8 mouse cellular contexts compared by ENCODE assay signal in genomic region chr12:30910860-30911259, GRCm38 (mm10). TPM values are rescaled to one million over a fixed set of nuclear protein-coding genes. Genes with fewer than 3 reads are reported as not detected.
A peak's percentile ranks its signal among the peaks of the same experiment; 100 is the strongest.
DNase-seq lines count a peak whose midpoint lies in the region; ATAC-seq and TF ChIP-seq lines count a peak whose summit lies in the region.

No protein-coding gene starts in this region.

- H3K27ac ChIP-seq in heart, adult 2 months: peak overlapping the region; percentile 69
- H3K27ac ChIP-seq in embryonic facial prominence, embryonic 15.5 days (replicated peaks): peak overlapping the region; percentile 40
- peak overlapping the region; percentile 37 for H3K27ac ChIP-seq in intestine, embryonic 16.5 days (ENCODE audit: low read length)
- no peak overlapping the region for H3K27ac ChIP-seq in neural tube, embryonic 14.5 days (ENCODE audit: low read depth, low read length)

- peak overlapping the region; percentile 87 for H3K4me2 ChIP-seq in embryonic facial prominence, embryonic 15.5 days (replicated peaks)
- peak overlapping the region; percentile 85 for H3K4me2 ChIP-seq in intestine, embryonic 16.5 days (ENCODE audit: low read depth, low read length)
- H3K4me2 ChIP-seq in neural tube, embryonic 14.5 days (ENCODE audit: low read depth, low read length): peak overlapping the region; percentile 94

- peaks cover 1% of the 10 kb centered on the region; the same call in 1 of the 2 replicates for H3K4me1 ChIP-seq in heart, adult 2 months (ENCODE audit: control insufficient read depth, insufficient read depth, low read length)
- peaks cover 16% of the 10 kb centered on the region for H3K4me1 ChIP-seq in embryonic facial prominence, embryonic 15.5 days
- peaks cover 17% of the 10 kb centered on the region for H3K4me1 ChIP-seq in intestine, embryonic 16.5 days (ENCODE audit: control insufficient read depth, insufficient read depth, low read length)
- peaks cover 13% of the 10 kb centered on the region for H3K4me1 ChIP-seq in neural tube, embryonic 14.5 days (ENCODE audit: control insufficient read depth, insufficient read depth, low read length)

- TF ChIP-seq CTCF in heart, adult 2 months (IDR thresholded peaks at IDR 0.05): no peak

- H3K4me3 ChIP-seq in heart, adult 2 months: peak overlapping the region; percentile 96
- H3K4me3 ChIP-seq in embryonic facial prominence, embryonic 15.5 days (replicated peaks): peak overlapping the region; percentile 67
- H3K4me3 ChIP-seq in intestine, embryonic 16.5 days (ENCODE audit: low read length): peak overlapping the region; percentile 82
- H3K4me3 ChIP-seq in neural tube, embryonic 14.5 days (ENCODE audit: low read depth, low read length): peak overlapping the region; percentile 45

- 13% methylated on average over 8 of the region's 8 CpGs for WGBS in heart, adult 2 months
- 16% methylated on average over 8 of the region's 8 CpGs for WGBS in embryonic facial prominence, embryonic 15.5 days
- 14% methylated on average over 8 of the region's 8 CpGs for WGBS in intestine, embryonic 16.5 days
- WGBS in neural tube, embryonic 14.5 days: 21% methylated on average over 8 of the region's 8 CpGs

- no peak for TF ChIP-seq EP300 in heart, adult 2 months (IDR thresholded peaks at IDR 0.05; ENCODE audit: insufficient read depth, low read depth, low read length)

- intact Hi-C loops in heart, adult 2 months (cut with DNase I): loop anchor here (10.0 kb wide), 1 partner anchor 444 kb away; the partner anchor contains the start of gene Dld

- H3K9ac ChIP-seq in heart, adult 2 months (ENCODE audit: low read depth, low read length): peak overlapping the region; percentile 72
- H3K9ac ChIP-seq in embryonic facial prominence, embryonic 15.5 days: peak overlapping the region; percentile 77
- H3K9ac ChIP-seq in intestine, embryonic 16.5 days (ENCODE audit: low read depth, low read length): peak overlapping the region; percentile 84
- peak overlapping the region; percentile 58 for H3K9ac ChIP-seq in neural tube, embryonic 14.5 days (replicated peaks; ENCODE audit: low read depth, low read length)

- H3K9me3 ChIP-seq in embryonic facial prominence, embryonic 15.5 days (replicated peaks): no peaks in the 10 kb centered on the region
- no peaks in the 10 kb centered on the region for H3K9me3 ChIP-seq in intestine, embryonic 16.5 days (ENCODE audit: control insufficient read depth, low read length)
- H3K9me3 ChIP-seq in neural tube, embryonic 14.5 days (ENCODE audit: control insufficient read depth, low read length): no peaks in the 10 kb centered on the region

- no peaks in the 10 kb centered on the region; the same call in 1 of the 2 replicates for H3K36me3 ChIP-seq in heart, adult 2 months (ENCODE audit: control insufficient read depth, insufficient read depth, low read length)
- H3K36me3 ChIP-seq in embryonic facial prominence, embryonic 15.5 days: no peaks in the 10 kb centered on the region
- H3K36me3 ChIP-seq in intestine, embryonic 16.5 days (ENCODE audit: control insufficient read depth, insufficient read depth, low read length): no peaks in the 10 kb centered on the region
- no peaks in the 10 kb centered on the region for H3K36me3 ChIP-seq in neural tube, embryonic 14.5 days (ENCODE audit: control insufficient read depth, insufficient read depth, low read length)

- DNase-seq in heart, adult 2 months: no peak
- no peak for DNase-seq in heart, adult 11 months
- DNase-seq in A20 (ENCODE audit: low read depth, low spot score): peak; percentile 53
- DNase-seq in urinary bladder, adult 2 months (ENCODE audit: low spot score): no peak
- no peak for DNase-seq in frontal cortex, adult 2 months (ENCODE audit: extremely low spot score in 1 of 2, low spot score in 1 of 2)

- ATAC-seq in embryonic facial prominence, embryonic 15.5 days (ENCODE audit: insufficient number of reproducible peaks, low FRiP score, low TSS enrichment, low read depth): 0 out of 2 replicates have a peak, but pooled peaks have one; percentile 2
- no peak; the same call in 1 of the 2 replicates for ATAC-seq in intestine, embryonic 16.5 days
- ATAC-seq in neural tube, embryonic 14.5 days (ENCODE audit: low read depth): no peak

- H3K79me2 ChIP-seq in heart, adult 2 months (replicated peaks; ENCODE audit: control insufficient read depth, insufficient read depth, low read length): no peaks in the 10 kb centered on the region

- H3K27me3 ChIP-seq in heart, adult 2 months (ENCODE audit: control insufficient read depth, insufficient read depth, low read length): no peaks in the 10 kb centered on the region
- H3K27me3 ChIP-seq in embryonic facial prominence, embryonic 15.5 days: no peaks in the 10 kb centered on the region
- H3K27me3 ChIP-seq in intestine, embryonic 16.5 days (replicated peaks; ENCODE audit: control insufficient read depth, insufficient read depth, low read length): no peaks in the 10 kb centered on the region
- no peaks in the 10 kb centered on the region for H3K27me3 ChIP-seq in neural tube, embryonic 14.5 days (ENCODE audit: control insufficient read depth, insufficient read depth, low read length)

- no peak for TF ChIP-seq POLR2A in heart, adult 2 months (IDR thresholded peaks at IDR 0.05; ENCODE audit: insufficient read depth, low read depth, low read length)

RNA-seq across cellular contexts. Expression of gene Acp1, which starts 0.5 kb away (rescaled TPM):
- total RNA-seq in heart, adult 2 months (2021): 10 to 100 TPM; 29.4 to 31.6 TPM
- polyA plus RNA-seq in heart, adult 2 months (2012; rRNA removed): 4.7 and 8.6 TPM in 2 replicates
- 127 and 139 TPM in 2 replicates for polyA plus RNA-seq in embryonic facial prominence, embryonic 15.5 days (2015; fragmentation: Nextera tagmentation; extraction: Ambion mirVana)
- 167 and 172 TPM in 2 replicates for polyA plus RNA-seq in intestine, embryonic 16.5 days (2015; fragmentation: Nextera tagmentation; extraction: Ambion mirVana)
- polyA plus RNA-seq in neural tube, embryonic 14.5 days (2014; fragmentation: Nextera tagmentation; extraction: Ambion mirVana): 116 and 130 TPM in 2 replicates
- 10.5 and 20.4 TPM in 2 replicates for polyA plus RNA-seq in urinary bladder, adult 2 months (2012; rRNA removed)
- 25.1 and 32.3 TPM in 2 replicates for polyA plus RNA-seq in frontal cortex, adult 2 months (2012; rRNA removed)

RNA-seq across cellular contexts. Expression of gene Sh3yl1, which starts 0.6 kb away (rescaled TPM):
- total RNA-seq in heart, adult 2 months (2021): 1 to 10 TPM; 1.5 to 2.0 TPM
- polyA plus RNA-seq in heart, adult 2 months (2012; rRNA removed): 0.82 and 0.88 TPM in 2 replicates
- polyA plus RNA-seq in embryonic facial prominence, embryonic 15.5 days (2015; fragmentation: Nextera tagmentation; extraction: Ambion mirVana): 13.4 and 16.8 TPM in 2 replicates
- 24.9 and 30.1 TPM in 2 replicates for polyA plus RNA-seq in intestine, embryonic 16.5 days (2015; fragmentation: Nextera tagmentation; extraction: Ambion mirVana)
- 52.1 and 53.8 TPM in 2 replicates for polyA plus RNA-seq in neural tube, embryonic 14.5 days (2014; fragmentation: Nextera tagmentation; extraction: Ambion mirVana)
- 19.4 and 27.4 TPM in 2 replicates for polyA plus RNA-seq in urinary bladder, adult 2 months (2012; rRNA removed)
- 8.3 and 9.9 TPM in 2 replicates for polyA plus RNA-seq in frontal cortex, adult 2 months (2012; rRNA removed)

RNA-seq across cellular contexts. Expression of gene Alkal2, which starts 26.7 kb away (rescaled TPM):
- total RNA-seq in heart, adult 2 months (2021): 1 to 10 TPM in 1 of 2 experiments, under 1 TPM in 1; 0.73 to 1.8 TPM
- 0.47 and 0.70 TPM in 2 replicates for polyA plus RNA-seq in heart, adult 2 months (2012; rRNA removed)
- 5.5 and 6.3 TPM in 2 replicates for polyA plus RNA-seq in embryonic facial prominence, embryonic 15.5 days (2015; fragmentation: Nextera tagmentation; extraction: Ambion mirVana)
- polyA plus RNA-seq in intestine, embryonic 16.5 days (2015; fragmentation: Nextera tagmentation; extraction: Ambion mirVana): 0.67 and 1.3 TPM in 2 replicates
- 0.58 and 1.3 TPM in 2 replicates for polyA plus RNA-seq in neural tube, embryonic 14.5 days (2014; fragmentation: Nextera tagmentation; extraction: Ambion mirVana)
- 0.27 and 0.34 TPM in 2 replicates for polyA plus RNA-seq in urinary bladder, adult 2 months (2012; rRNA removed)
- 1.0 and 1.5 TPM in 2 replicates for polyA plus RNA-seq in frontal cortex, adult 2 months (2012; rRNA removed)

Comparison
In these comparisons a context has a peak if more than half of its experiments do, and no peak if none do; other contexts are left out.
1. H3K4me3 ChIP-seq: peak in every context shown above with its lines; median percentile 96 in heart, adult 2 months; 82 in intestine, embryonic 16.5 days; 67 in embryonic facial prominence, embryonic 15.5 days; 45 in neural tube, embryonic 14.5 days.